Mouse (Mus musculus) common myeloid progenitor, adult 5-6 weeks (primary cell): ENCODE measurements around the gene Snrpe. TPM values are rescaled to one million over a fixed set of nuclear protein-coding genes. Genes with fewer than 3 reads are reported as not detected.

Source experiments
- ATAC-seq: replicated peaks from 2 replicates; pipeline ENCODE4 v1.8.0; 2016; ENCODE audit warnings: low read depth, mild to moderate bottlenecking, moderate TSS enrichment, inconsistent platforms; ENCODE audit not compliant: poor library complexity, severe bottlenecking
- total RNA-seq: library from RNA; stranded (forward); fragments of 200-1000, 187-1606 nt; gene quantifications from 2 replicates; pipeline ENCODE4 v1.2.3, GENCODE M21; 2017

The Snrpe gene
- total RNA-seq, result 435 and 557 TPM in 2 replicates

- peak; percentile 99 for ATAC-seq
These were observed at the start of gene Snrpe for GRCm38 (mm10) chr1:133609771-133610502. Snrpe (minus strand) TSS chr1:133610291.

- no peak for ATAC-seq
These were observed 48.8 kb upstream of the Snrpe start for GRCm38 (mm10) chr1:133658878-133659277.

GRCm38 (mm10) chr1:133656811-133657210 lies 46.7 kb upstream of the Snrpe start:
- no peak for ATAC-seq

- ATAC-seq, result no peak
These were observed 42.9 kb upstream of the Snrpe start for GRCm38 (mm10) chr1:133653033-133653432.

GRCm38 (mm10) chr1:133650288-133651055 lies 40.4 kb upstream of the Snrpe start:
- ATAC-seq, result no peak

GRCm38 (mm10) chr1:133645652-133646051 lies 35.6 kb upstream of the Snrpe start:
- ATAC-seq, result no peak

GRCm38 (mm10) chr1:133641163-133641562 lies 31.1 kb upstream of the Snrpe start:
- no peak for ATAC-seq

GRCm38 (mm10) chr1:133638517-133638916 lies 28.4 kb upstream of the Snrpe start:
- no peak for ATAC-seq

- ATAC-seq, result no peak
These were observed 22.1 kb upstream of the Snrpe start for GRCm38 (mm10) chr1:133632168-133632567.

- ATAC-seq, result no peak
These were observed 15.0 kb upstream of the Snrpe start for GRCm38 (mm10) chr1:133625052-133625451.

GRCm38 (mm10) chr1:133618311-133618710 lies 8.2 kb upstream of the Snrpe start:
- no peak for ATAC-seq

- no peak for ATAC-seq
These were observed 7.8 kb upstream of the Snrpe start for GRCm38 (mm10) chr1:133617908-133618307.

- no peak; the same call in 1 of the 2 replicates for ATAC-seq
These were observed 3.7 kb upstream of the Snrpe start for GRCm38 (mm10) chr1:133613817-133614216.

GRCm38 (mm10) chr1:133611436-133611835 lies 1.3 kb upstream of the Snrpe start:
- no peak for ATAC-seq

GRCm38 (mm10) chr1:133610601-133611000 lies 510 bp upstream of the Snrpe start:
- no peak for ATAC-seq

- ATAC-seq, result no peak
These were observed 6.9 kb downstream of the Snrpe start for GRCm38 (mm10) chr1:133603174-133603573.

- ATAC-seq, result no peak
These were observed 13.6 kb downstream of the Snrpe start for GRCm38 (mm10) chr1:133596298-133597007.

- ATAC-seq, result no peak
These were observed 24.0 kb downstream of the Snrpe start for GRCm38 (mm10) chr1:133585995-133586537.

- peak; percentile 47 for ATAC-seq
These were observed 38.8 kb downstream of the Snrpe start for GRCm38 (mm10) chr1:133571293-133571692.
